Mouse (Mus musculus): ENCODE data around the gene Gm11168. TPM values are rescaled to one million over a fixed set of nuclear protein-coding genes. Genes with fewer than 3 reads are reported as not detected.
"Not testable (repeated sequence)": the region's sequence is repeated elsewhere in the genome, so short reads cannot be mapped to it uniquely, and the experiment has no call there.

Gene Gm11168
- polyA plus RNA-seq, 1 experiment, result not detected

DNA sequence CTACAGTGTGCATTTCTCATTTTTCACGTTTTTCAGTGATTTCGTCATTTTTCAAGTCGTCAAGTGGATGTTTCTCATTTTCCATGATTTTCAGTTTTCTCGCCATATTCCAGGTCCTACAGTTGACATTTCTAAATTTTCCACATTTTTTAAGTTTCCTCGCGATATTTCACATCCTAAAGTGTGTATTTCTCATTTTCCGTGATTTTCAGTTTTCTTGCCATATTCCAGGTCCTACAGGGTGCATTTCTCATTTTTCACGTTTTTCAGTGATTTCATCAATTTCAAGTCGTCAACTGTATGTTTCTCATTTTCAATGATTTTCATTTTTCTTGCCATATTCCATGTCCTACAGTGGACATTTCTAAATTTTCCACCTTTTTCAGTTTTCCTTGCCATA is 14.0 kb downstream of the Gm11168 start, which contains the start of gene Gm10719:
Gm10719 (plus strand) TSS at position 301 of the 400 bp plus-strand sequence.
- WGBS, result 54% methylated on average over 1 of the region's 9 CpGs
- not testable (repeated sequence) for DNase-seq; H3K27ac ChIP-seq (ENCODE audit: insufficient read depth, low read length); H3K4me1 ChIP-seq (ENCODE audit: control insufficient read depth, insufficient read depth, low read length); H3K4me3 ChIP-seq (replicated peaks; ENCODE audit: insufficient read depth, low read depth, low read length); H3K27me3 ChIP-seq (ENCODE audit: control insufficient read depth, insufficient read depth, low read length)

DNA sequence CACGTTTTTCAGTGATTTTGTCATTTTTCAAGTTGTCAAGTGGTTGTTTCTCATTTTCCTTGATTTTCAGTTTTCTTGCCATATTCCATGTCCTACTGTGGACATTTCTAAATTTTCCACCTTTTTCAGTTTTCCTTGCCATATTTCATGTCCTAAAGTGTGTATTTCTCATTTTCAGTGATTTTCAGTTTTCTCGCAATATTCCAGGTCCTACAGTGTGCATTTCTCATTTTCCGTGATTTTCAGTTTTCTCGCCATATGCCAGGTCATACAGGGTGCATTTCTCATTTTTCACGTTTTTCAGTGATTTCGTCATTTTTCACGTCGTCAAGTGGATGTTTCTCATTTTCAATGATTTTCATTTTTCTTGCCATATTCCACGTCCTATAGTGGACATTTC is 15.8 kb downstream of the Gm11168 start:
- DNase-seq, result peak in 1 of 2 experiments; percentile 51
- H3K27me3 ChIP-seq (ENCODE audit: control insufficient read depth, insufficient read depth, low read length); H3K4me3 ChIP-seq (replicated peaks; ENCODE audit: insufficient read depth, low read depth, low read length); H3K4me1 ChIP-seq (ENCODE audit: control insufficient read depth, insufficient read depth, low read length); H3K27ac ChIP-seq (ENCODE audit: insufficient read depth, low read length): not testable (repeated sequence)
- WGBS, result 57% methylated on average over 9 of the region's 9 CpGs

DNA sequence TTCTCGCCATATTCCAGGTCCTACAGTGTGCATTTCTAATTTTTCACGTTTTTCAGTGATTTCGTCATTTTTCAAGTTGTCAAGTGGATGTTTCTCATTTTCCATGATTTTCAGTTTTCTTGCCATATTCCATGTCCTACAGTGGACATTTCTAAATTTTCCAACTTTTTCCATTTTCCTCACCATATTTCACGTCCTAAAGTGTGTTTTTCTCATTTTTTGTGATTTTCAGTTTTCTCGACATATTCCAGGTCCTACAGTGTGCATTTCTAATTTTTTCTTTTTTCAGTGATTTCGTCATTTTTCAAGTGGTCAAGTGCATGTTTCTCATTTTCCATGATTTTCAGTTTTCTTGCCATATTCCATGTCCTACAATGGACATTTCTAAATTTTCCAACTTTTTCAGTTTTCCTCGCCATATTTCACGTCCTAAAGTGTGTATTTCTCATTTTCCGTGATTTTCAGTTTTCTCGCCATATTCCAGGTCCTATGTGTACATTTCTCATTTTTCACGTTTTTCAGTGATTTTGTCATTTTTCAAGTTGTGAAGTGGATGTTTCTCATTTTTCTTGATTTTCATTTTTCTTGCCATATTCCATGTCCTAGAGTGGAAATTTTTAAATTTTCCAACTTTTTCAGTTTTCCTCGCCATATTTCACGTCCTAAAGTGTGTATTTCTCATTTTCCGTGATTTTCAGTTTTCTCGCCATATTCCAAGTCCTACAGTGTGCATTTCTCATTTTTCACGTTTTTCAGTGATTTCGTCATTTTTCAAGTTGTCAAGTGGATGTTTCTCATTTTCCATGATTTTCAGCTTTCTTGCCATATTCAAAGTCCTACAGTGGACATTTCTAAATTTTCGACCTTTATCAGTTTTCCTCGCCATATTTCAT is 16.9 kb downstream of the Gm11168 start:
- not testable (repeated sequence) for H3K27me3 ChIP-seq (ENCODE audit: control insufficient read depth, insufficient read depth, low read length); H3K4me1 ChIP-seq (ENCODE audit: control insufficient read depth, insufficient read depth, low read length); H3K27ac ChIP-seq (ENCODE audit: insufficient read depth, low read length); H3K4me3 ChIP-seq (replicated peaks; ENCODE audit: insufficient read depth, low read depth, low read length)
- peak; percentile 57 to 62 for DNase-seq
- 78% methylated on average over 17 of the region's 19 CpGs for WGBS

DNA sequence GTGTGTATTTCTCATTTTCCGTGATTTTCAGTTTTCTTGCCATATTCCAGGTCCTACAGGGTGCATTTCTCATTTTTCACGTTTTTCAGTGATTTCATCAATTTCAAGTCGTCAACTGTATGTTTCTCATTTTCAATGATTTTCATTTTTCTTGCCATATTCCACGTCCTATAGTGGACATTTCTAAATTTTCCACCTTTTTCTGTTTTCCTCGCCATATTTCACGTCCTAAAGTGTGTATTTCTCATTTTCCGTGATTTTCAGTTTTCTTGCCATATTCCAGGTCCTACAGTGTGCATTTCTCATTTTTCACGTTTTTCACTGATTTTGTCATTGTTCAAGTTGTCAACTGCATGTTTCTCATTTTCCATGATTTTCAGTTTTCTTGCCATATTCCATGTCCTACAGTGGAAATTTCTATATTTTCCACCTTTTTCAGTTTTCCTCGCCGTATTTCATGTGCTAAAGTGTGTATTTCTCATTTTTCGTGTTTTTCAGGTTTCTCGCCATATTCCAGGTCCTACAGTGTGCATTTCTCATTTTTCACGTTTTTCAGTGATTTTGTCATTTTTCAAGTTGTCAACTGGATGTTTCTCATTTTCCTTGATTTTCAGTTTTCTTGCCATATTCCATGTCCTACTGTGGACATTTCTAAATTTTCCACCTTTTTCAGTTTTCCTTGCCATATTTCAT is 19.3 kb downstream of the Gm11168 start:
- peak; percentile 59 to 71 for DNase-seq
- not testable (repeated sequence) for H3K4me3 ChIP-seq (replicated peaks; ENCODE audit: insufficient read depth, low read depth, low read length); H3K27me3 ChIP-seq (ENCODE audit: control insufficient read depth, insufficient read depth, low read length); H3K27ac ChIP-seq (ENCODE audit: insufficient read depth, low read length); H3K4me1 ChIP-seq (ENCODE audit: control insufficient read depth, insufficient read depth, low read length)
- 72% methylated on average over 11 of the region's 13 CpGs for WGBS

DNA sequence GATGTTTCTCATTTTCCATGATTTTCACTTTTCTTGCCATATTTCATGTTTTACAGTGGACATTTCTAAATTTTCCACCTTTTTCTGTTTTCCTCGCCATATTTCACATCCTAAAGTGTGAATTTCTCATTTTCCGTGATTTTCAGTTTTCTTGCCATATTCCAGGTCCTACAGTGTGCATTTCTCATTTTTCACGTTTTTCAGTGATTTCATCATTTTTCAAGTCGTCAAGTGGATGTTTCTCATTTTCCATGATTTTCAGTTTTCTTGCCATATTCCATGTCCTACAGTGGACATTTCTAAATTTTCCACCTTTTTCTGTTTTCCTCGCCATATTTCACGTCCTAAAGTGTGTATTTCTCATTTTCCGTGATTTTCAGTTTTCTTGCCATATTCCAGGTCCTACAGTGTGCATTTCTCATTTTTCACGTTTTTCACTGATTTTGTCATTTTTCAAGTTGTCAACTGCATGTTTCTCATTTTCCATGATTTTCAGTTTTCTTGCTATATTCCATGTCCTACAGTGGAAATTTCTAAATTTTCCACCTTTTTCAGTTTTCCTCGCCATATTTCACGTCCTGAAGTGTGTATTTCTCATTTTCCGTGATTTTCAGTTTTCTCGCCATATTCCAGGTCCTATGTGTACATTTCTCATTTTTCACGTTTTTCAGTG is 20.3 kb downstream of the Gm11168 start, which contains the start of gene Gm10718:
Gm10718 (plus strand) TSS at position 236 of the 673 bp plus-strand sequence.
- 74% methylated on average over 12 of the region's 13 CpGs for WGBS
- H3K4me3 ChIP-seq (replicated peaks; ENCODE audit: insufficient read depth, low read depth, low read length); H3K27ac ChIP-seq (ENCODE audit: insufficient read depth, low read length); H3K4me1 ChIP-seq (ENCODE audit: control insufficient read depth, insufficient read depth, low read length); H3K27me3 ChIP-seq (ENCODE audit: control insufficient read depth, insufficient read depth, low read length): not testable (repeated sequence)
- peak; percentile 17 to 18 for DNase-seq

DNA sequence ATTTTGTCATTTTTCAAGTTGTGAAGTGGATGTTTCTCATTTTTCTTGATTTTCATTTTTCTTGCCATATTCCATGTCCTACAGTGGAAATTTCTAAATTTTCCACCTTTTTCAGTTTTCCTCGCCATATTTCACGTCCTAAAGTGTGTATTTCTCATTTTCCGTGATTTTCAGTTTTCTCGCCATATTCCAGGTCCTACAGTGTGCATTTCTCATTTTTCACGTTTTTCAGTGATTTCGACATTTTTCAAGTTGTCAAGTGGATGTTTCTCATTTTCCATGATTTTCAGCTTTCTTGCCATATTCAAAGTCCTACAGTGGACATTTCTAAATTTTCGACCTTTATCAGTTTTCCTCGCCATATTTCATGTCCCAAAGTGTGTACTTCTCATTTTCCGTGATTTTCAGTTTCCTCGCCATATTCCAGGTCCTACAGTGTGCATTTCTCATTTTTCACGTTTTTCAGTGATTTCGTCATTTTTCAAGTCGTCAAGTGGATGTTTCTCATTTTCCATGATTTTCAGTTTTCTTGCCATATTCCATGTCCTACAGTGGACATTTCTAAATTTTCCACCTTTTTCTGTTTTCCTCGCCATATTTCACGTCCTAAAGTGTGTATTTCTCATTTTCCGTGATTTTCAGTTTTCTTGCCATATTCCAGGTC is 21.0 kb downstream of the Gm11168 start:
- WGBS, result 75% methylated on average over 16 of the region's 16 CpGs
- H3K4me1 ChIP-seq (ENCODE audit: control insufficient read depth, insufficient read depth, low read length), result not testable (repeated sequence)

DNA sequence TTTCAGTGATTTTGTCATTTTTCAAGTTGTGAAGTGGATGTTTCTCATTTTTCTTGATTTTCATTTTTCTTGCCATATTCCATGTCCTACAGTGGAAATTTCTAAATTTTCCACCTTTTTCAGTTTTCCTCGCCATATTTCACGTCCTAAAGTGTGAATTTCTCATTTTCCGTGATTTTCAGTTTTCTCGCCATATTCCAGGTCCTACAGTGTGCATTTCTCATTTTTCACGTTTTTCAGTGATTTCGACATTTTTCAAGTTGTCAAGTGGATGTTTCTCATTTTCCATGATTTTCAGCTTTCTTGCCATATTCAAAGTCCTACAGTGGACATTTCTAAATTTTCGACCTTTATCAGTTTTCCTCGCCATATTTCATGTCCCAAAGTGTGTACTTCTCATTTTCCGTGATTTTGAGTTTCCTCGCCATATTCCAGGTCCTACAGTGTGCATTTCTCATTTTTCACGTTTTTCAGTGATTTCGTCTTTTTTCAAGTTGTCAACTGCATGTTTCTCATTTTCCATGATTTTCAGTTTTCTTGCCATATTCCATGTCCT is 21.8 kb downstream of the Gm11168 start, which contains the start of gene Gm10717:
Gm10717 (plus strand) TSS at position 506 of the 556 bp plus-strand sequence.
- peak; percentile 31 to 37 for DNase-seq
- H3K4me3 ChIP-seq (replicated peaks; ENCODE audit: insufficient read depth, low read depth, low read length); H3K27me3 ChIP-seq (ENCODE audit: control insufficient read depth, insufficient read depth, low read length); H3K4me1 ChIP-seq (ENCODE audit: control insufficient read depth, insufficient read depth, low read length); H3K27ac ChIP-seq (ENCODE audit: insufficient read depth, low read length): not testable (repeated sequence)
- WGBS, result 74% methylated on average over 12 of the region's 12 CpGs

More for the DNA sequence above, 21.0 kb downstream of the Gm11168 start:
- H3K4me3 ChIP-seq (replicated peaks; ENCODE audit: insufficient read depth, low read depth, low read length); H3K27me3 ChIP-seq (ENCODE audit: control insufficient read depth, insufficient read depth, low read length); H3K27ac ChIP-seq (ENCODE audit: insufficient read depth, low read length): not testable (repeated sequence)
- DNase-seq, result peak; percentile 45 to 61

DNA sequence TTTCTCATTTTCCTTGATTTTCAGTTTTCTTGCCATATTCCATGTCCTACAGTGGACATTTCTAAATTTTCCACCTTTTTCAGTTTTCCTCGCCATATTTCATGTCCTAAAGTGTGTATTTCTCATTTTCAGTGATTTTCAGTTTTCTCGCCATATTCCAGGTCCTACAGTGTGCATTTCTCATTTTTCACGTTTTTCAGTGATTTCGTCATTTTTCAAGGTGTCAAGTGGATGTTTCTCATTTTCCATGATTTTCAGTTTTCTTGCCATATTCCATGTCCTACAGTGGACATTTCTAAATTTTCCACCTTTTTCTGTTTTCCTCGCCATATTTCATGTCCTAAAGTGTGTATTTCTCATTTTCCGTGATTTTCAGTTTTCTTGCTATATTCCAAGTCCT is 22.5 kb downstream of the Gm11168 start:
- not testable (repeated sequence) for H3K4me1 ChIP-seq (ENCODE audit: control insufficient read depth, insufficient read depth, low read length); H3K27me3 ChIP-seq (ENCODE audit: control insufficient read depth, insufficient read depth, low read length); H3K4me3 ChIP-seq (replicated peaks; ENCODE audit: insufficient read depth, low read depth, low read length); H3K27ac ChIP-seq (ENCODE audit: insufficient read depth, low read length)
- DNase-seq, result peak; percentile 53 to 55
- 75% methylated on average over 5 of the region's 6 CpGs for WGBS

DNA sequence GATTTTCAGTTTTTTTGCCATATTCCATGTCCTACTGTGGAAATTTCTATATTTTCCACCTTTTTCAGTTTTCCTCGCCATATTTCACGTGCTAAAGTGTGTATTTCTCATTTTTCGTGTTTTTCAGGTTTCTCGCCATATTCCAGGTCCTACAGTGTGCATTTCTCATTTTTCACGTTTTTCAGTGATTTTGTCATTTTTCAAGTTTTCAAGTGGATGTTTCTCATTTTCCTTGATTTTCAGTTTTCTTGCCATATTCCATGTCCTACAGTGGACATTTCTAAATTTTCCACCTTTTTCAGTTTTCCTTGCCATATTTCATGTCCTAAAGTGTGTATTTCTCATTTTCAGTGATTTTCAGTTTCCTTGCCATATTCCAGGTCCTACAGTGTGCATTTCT is 23.0 kb downstream of the Gm11168 start:
- H3K4me3 ChIP-seq (replicated peaks; ENCODE audit: insufficient read depth, low read depth, low read length); H3K27me3 ChIP-seq (ENCODE audit: control insufficient read depth, insufficient read depth, low read length); H3K4me1 ChIP-seq (ENCODE audit: control insufficient read depth, insufficient read depth, low read length); DNase-seq; H3K27ac ChIP-seq (ENCODE audit: insufficient read depth, low read length): not testable (repeated sequence)
- WGBS, result 74% methylated on average over 5 of the region's 5 CpGs

DNA sequence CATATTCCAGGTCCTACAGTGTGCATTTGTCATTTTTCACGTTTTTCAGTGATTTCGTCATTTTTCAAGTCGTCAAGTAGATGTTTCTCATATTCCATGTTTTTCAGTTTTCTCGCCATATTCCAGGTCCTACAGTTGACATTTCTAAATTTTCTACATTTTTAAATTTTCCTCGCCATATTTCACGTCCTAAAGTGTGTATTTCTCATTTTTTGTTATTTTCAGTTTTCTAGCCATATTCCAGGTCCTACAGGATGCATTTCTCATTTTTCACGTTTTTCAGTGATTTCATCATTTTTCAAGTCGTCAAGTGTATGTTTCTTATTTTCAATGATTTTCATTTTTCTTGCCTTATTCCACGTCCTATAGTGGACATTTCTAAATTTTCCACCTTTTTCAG is 23.6 kb downstream of the Gm11168 start:
- not testable (repeated sequence) for H3K27ac ChIP-seq (ENCODE audit: insufficient read depth, low read length); DNase-seq; H3K27me3 ChIP-seq (ENCODE audit: control insufficient read depth, insufficient read depth, low read length); H3K4me1 ChIP-seq (ENCODE audit: control insufficient read depth, insufficient read depth, low read length); H3K4me3 ChIP-seq (replicated peaks; ENCODE audit: insufficient read depth, low read depth, low read length)
- WGBS, result 68% methylated on average over 9 of the region's 9 CpGs

DNA sequence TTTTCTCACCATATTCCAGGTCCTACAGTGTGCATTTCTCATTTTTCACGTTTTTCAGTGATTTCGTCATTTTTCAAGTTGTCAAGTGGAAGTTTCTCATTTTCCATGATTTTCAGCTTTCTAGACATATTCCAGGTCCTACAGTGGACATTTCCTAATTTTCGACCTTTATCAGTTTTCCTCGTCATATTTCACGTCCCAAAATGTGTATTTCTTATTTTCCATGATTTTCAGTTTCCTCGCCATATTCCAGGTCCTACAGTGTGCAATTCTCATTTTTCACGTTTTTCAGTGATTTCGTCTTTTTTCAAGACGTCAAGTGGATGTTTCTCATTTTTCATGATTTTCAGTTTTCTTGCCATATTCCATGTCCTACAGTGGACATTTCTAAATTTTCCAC is 24.1 kb downstream of the Gm11168 start:
- not testable (repeated sequence) for H3K27me3 ChIP-seq (ENCODE audit: control insufficient read depth, insufficient read depth, low read length); DNase-seq; H3K4me3 ChIP-seq (replicated peaks; ENCODE audit: insufficient read depth, low read depth, low read length); H3K27ac ChIP-seq (ENCODE audit: insufficient read depth, low read length); H3K4me1 ChIP-seq (ENCODE audit: control insufficient read depth, insufficient read depth, low read length)
- 71% methylated on average over 9 of the region's 9 CpGs for WGBS
